Mouse (Mus musculus) lung, postnatal 36 days (tissue): ENCODE data around the gene Kank2.
"Not testable (repeated sequence)": the region's sequence is repeated elsewhere in the genome, so short reads cannot be mapped to it uniquely, and the experiment has no call there.

Experiments used
- DNase-seq: peaks from one replicate; pipeline ENCODE4 v3.0.0; 2022; ENCODE audit warnings: mixed read lengths

Kank2 gene

DNA sequence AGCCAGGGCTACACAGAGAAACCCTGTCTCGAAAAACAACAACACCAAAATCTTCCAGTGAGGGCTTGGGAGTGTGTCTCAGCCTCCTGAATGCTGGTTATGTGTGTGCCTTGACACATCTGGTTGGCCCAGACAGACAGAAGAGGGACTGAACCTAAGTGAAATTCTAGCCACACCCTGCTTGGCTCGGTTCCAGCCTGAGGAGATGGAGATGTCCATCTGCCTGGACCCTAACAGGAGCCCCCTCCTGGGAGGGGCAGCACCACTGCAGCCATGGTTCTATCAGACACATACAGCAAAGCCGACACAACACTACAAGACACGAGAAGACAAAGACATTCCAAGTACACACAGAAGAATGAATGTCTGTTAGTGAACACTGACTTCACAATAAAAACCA lies 19.6 kb upstream of the Kank2 start:
- DNase-seq = no peak

DNA sequence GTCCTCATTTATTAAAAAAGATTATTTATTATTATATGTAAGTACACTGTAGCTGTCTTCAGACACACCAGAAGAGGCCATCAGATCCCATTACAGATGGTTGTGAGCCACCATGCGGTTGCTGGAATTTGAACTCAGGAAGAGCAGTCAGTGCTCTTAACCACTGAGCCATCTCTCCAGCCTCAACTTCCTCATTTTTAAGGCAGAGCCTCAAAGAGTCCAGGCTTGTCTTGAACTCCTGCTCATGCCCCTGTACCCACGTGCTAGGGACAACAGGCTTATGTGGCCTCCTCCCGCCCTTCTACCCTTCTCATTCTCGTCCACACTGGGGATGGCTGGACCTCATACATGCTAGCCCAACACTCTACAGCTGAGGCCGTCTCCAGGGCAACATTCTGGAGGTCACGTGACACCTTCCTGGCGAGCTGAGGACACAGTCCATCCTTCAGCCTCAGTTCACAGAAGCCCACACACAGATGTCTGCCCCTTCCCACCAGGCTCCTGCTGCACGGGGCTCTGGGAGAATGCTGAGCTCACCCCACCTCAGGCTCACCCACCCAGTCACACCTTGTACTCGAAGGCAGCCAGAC lies 18.3 kb upstream of the Kank2 start:
- DNase-seq = no peak

DNA sequence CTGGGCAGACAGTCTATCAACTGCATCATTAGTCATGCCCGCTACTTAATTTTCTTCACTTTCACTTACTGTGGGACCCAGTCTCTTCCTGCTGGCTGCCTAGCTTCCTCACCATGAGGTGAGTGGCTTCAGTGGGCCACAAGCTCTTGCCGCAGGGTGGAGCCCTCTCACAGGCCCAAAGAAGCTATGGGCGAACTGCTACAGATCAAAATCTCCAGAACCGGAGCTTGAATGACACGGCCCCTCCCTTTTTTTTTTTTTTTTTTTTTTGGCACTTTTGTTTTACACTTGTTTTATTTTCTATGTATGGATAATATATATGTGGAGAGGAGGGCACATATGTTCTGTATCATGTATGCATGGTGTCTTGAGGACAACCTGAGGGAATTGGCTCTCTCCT lies 12.6 kb upstream of the Kank2 start:
- DNase-seq = no peak

DNA sequence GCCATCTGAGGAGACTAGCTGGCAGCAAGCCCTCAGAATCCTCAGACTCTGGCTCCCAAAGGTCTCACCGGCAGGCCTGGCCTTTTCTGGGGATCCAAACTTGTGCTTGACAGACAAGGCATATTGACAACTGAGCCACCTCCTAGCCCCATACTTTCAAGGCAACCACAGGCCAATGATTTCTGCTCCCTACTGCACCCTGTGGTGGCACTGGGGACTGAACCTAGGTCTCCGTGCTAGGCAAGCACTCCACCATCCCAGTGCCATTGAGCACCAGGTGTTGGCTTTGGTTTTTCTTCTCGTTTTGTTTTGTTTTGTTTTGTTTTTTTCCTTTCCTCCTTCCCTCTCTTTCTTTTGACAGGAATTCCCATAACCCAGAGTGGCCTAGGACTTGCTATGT lies 10.0 kb upstream of the Kank2 start:
- no peak for DNase-seq

DNA sequence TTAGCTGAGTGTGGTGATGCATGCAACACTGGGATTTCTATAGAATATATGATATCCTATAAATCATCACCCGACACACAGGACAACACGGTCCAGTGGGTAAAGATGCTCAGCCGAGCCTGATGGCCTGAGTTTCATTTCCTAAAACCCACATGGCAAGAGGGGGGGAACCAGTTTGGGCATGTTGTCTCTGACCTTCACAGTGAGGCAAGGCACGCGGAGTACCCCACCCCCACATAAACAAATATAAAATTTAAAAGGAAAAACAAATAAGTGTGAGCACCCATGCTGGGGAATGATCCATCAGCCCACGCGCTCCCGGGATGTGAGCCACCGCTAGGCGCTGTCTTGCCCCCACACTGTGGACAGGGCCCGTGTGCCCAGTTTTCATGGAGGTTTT lies 8.4 kb upstream of the Kank2 start:
- no peak for DNase-seq

DNA sequence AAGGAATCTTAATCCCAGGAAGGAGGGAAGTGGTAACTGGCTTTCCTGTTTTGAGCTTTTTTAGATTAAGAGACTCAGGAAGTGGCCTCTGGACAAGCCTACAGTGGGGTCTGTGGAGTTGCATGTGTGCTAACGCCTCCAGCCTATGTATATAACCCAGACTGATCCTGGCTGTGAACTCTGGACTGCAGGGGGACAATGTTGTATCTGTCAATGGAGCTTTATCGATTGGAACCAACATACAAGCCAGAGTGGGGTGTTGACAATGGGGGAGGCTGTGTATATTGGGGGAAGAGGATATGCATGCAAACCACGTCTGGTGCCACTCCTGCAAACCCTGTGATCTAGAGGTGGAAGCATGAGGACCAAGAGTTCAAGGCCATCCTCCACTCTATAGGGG lies 7.8 kb upstream of the Kank2 start:
- no peak for DNase-seq

DNA sequence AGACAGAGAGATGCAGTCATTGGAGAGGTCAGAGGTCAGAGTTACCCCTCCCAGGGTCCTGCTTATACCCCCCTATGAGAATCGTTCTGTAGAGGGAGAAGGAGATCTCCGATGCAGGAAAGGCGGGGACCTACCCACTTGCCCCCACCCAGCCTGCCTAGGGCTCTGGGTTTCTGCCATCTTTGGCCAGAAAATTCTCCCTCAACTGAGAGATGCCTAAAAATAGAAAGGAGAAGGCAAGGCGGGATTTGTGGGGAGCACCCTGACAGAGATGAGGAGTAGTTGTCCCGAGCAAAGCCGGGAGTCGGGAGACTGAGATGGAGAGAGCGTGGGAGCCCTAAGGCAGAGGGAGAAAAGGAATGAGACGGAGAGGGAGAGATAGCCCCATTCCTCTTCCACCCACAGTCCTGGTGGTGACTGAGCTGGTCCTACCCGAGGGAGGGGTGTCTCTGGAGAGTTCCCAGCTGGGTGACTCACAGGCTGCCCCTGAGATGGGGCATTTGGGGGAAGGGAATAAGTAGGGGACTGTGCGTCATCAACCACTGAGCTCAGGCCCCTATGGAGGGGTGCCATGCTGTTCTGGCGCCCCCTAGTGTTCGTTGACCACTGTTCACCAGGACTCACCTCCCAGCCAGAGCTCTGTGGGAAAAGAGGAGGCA lies 5.6 kb upstream of the Kank2 start:
- peak; percentile 90 for DNase-seq

DNA sequence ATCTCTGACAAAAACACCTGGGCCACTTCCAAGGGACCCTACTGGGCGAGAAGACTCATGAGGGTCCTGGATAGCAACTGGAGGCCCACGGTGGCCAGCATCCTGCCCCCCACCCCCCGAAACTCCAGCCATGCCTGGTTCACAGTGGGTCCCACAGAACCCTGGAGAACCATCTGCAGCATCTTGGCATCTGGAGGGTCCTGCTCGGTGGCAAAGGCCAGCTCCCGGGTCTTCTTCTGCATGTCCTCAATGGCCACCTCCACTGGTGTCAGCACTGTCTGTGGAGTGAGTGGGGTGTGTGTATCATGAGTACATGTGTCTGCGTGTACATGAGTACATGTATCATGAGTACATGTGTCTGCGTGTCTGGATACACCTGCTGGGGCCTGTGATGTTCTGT lies 3.0 kb upstream of the Kank2 start:
- no peak for DNase-seq

DNA sequence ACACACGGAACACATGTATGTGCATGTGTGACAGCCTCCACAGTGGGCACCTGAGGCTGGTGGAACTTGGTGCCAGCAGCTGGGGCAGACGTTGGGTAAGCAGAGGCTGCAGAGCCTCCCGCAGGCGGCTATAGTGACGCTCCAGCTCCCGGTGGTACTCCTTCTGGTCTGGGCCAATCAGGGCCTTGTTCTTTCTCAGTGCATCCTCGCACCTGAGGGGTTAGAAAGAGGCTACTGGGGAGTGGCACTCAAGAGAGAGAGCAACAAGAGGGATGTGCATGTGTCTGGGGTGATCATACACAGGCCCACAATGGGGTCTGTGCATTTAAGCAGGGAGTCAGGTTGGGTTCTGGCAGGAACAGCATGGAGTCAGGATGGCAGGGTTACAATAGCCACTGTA lies 2.6 kb upstream of the Kank2 start:
- DNase-seq = no peak

DNA sequence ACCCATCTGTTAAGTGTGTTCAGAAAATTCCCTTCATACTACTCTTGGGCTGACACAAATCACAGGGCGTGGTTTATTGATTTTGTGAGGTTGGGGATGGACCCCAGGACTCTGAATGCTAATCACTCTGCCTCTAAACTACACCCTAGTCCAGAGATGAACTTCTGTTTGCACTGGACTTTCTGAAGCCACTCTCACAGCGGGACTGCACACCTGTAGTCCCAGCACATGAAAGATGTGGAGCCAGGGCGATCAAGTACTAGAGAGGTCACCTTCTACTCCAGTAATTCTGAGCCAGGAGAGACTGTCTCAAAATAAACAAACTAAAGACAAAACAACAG lies 436 bp upstream of the Kank2 start:
- no peak for DNase-seq

DNA sequence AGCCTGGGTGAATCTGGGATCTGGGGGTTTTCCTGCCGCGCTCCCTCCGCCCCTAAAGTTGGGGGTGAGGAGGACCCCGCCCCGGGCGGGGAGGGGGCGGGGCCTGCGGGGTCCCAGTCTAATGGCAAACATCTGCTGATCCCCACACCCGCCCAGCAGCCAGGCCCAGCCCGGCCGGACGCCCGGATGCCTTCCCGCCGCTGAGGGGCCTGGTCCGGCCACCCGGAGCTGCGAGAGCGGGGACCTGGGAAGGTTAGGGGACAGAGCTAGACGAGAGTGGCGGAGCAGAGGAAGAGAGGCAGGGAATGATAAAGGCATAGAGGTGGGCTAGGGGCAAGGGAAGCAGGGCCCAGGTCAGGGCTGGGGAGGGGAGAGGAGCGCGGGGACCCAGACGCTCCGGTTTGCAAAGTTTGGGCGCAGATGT lies 611 bp downstream of the Kank2 start:
- peak; percentile 73 for DNase-seq

DNA sequence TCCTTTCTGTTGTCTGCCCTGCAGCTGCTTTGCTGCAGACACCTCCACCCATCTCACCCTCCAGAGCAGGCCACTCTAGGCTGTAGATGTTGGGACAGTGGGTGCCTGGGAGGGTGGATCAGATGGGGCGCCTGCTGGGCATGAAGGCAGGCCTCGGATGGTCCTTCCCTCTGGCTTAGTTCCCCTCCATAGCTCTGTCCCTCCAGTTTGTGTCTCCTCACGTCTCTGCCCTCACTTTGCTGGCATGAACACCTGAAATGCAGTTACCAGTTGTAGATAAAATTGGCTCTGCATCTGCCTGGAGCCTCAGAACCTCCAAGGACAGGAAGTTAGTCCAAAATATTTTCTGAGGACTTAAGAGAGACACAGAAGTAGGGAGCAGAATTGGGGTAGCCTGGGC lies 1.6 kb downstream of the Kank2 start:
- no peak for DNase-seq

DNA sequence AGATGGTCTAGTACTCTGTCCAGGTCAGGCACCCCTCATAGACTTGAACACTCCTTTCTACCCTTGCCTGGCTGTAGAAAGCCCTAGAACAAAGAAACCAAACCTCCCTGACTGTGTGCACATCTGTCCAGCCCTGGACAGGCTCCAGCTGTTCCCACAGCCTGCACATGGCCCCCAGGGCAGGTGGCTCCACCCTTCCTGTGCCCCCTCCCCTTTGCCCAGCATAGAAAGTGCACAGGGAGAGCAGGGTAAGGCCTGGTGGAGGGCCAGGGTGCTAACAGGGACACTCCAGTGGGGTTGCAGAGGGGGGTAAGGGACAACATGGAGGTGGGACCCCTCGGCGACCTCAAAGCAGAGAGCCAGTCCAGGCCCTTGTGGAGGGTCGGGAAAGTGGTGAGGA lies 2.3 kb downstream of the Kank2 start:
- DNase-seq = no peak

DNA sequence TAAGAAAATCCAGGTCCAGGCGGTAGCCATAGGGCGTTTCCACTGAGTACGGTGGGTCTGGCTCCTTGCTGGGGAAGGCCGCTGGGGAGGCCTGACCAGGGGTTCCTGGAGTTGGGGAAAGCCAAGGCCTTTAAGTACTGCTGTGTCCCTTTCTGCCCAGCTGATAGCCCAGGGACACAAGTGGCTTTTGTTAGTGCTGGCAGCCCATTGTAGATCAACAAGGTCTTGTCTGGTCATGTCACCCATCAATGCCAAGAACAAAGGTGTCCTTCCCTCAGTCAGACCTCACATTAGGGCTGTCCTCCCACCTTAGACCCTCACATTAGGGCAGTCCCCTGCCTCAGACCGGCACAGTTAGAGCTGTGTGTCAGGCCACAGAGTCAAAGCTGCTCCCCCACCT lies 3.0 kb downstream of the Kank2 start:
- no peak for DNase-seq

DNA sequence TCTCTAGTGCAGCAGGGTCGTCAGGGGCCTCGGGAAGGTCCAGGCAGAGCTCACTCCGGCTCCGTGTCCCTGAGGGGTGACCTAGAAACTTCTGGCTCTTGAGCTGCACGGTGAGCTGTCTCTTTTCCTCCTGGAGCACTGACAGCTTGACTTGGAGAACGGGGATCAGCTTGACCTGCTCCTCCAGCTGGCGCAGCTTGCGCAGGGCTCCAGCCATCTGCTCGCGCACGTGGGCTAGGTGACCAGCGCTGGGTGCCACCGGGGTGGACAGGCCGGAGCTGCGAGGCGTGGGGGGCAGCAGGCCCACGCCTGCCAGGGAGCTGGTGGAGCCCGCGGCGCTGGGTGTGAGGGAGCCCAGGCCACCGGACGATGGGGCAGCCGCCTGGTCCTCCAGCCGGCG lies 3.6 kb downstream of the Kank2 start:
- DNase-seq = no peak

DNA sequence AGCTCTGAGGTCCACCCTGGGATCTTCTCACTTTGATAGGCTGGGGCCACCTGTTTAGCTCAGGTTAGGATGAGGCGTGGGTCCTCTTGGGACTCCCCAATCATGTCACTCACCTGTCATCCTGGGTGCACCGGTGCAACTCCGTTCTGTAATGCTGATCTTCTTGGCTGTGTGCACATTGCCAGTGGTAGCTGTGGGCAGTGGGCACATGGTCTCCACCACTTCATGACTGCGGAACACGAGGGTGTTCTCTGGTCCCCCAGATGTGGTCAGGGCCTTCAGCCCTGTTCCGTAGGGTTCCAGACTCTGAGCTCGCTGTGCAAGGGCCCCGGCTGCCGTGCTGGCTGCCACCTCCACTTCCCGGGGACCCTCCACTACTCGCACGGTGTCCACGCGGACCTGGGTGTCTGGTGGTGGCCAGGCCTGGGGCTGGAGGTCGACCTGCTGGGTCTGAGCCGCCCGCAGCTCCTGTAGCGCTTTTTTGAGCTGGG lies 4.2 kb downstream of the Kank2 start:
- DNase-seq = no peak

DNA sequence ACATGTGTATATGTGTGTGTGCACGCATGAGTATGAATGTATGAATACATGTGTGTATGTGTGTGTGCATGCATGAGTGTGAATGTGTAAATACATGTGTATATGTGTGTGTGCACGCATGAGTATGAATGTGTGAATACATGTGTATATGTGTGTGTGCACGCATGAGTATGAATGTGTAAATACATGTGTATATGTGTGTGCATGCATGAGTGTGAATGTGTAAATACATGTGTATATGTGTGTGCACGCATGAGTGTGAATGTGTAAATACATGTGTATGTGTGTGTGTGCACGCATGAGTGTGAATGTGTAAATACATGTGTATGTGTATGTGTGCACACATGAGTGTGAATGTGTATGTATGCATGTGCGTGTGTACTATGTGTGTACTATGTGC lies 5.0 kb downstream of the Kank2 start:
- DNase-seq = not testable (repeated sequence)

DNA sequence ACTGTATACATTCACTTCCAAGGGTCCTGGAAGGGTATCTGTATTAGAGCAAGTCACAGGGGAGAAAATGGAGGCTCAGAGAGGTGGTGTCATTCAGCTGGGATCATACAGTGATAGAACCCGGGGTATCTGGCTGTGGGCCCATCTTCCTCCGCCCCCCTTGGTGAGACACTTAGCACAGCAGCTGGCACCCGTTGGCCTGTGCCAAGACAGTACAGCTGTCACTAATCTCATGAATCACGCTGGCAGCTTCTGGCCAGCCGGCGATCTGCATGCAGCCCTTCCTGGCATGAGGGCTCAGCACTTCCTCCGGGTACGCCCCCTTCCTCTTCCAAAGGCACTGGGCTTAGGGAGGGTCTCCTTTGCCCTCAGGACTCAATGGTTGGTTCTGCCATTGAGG lies 5.9 kb downstream of the Kank2 start:
- peak; percentile 78 for DNase-seq

DNA sequence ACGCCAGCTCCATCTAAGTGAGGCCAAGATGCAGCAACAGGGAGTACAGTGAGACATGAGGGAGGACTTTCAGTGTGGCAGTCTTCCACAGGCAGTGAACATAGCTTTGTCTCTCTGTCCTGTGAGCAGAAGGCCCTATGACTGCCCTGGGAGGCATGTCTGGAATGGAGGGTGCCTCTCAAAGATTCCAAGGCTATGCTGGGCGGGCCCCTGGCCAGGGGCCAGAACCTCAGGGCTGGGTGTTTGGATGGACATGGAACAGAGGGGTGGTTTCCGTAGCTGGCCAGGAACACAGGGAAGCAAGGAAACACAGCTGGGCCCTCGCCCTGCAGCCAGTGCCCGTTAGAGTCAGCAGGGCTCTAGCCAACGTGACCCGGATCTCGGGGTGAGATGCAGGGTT lies 6.7 kb downstream of the Kank2 start:
- DNase-seq = peak; percentile 91

DNA sequence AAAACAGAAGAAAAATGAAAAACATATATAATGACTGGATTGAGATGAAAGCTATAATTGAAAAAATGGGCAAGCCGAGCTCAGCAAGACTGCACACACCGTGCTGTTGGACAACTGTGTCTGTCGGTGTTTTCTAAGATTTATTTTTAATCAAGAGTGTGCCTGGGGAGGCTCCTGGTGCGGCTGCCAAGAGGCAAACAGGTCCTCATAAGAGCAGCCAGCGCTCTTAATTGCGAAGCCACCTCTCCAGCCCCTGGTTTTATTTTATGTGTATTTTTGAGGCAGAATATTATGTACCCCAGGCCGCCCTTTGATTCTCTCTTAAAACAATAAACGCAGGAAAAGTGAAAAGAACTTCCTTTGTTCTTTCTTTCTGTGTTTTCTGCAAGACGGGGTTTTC lies 10.3 kb downstream of the Kank2 start:
- no peak for DNase-seq

DNA sequence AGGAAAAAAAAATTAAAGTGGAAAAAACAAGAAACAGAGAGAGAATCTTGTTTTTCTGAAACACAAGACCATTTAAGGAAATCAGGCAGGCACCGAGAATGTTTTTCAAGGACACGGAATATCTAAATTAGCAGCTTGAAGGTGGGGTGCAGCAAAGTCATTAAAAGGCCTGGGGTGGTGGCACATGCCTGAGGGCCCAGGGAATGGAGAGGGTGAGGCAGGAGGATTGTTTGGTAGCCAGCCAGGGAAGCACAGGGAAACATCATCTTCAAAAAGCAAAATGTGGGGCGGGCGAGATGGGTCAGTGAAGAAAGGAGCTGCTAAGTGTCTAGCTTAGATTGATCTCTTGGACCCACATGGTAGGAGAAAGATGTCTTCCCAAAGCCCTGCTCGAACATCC lies 10.9 kb downstream of the Kank2 start:
- DNase-seq = no peak

DNA sequence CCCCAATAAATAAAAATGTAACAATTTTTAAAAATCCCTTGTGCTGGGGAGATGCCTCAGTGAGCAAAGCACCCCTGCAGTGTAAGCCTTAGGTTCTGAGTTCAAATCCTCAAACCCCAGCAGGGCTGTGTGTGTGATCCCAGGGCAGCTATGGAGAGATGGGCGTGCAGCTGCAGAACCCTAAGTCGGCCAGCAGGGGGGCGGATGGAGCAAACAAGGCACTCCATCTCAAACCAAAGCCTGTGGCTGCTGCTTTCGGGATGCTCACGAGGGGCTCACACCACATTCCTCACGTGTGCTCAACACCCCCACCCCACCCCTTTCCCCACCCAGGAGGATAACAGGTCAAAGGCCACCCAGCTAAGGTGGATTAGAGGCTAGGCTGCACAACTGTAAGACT lies 11.6 kb downstream of the Kank2 start:
- DNase-seq = peak; percentile 82

DNA sequence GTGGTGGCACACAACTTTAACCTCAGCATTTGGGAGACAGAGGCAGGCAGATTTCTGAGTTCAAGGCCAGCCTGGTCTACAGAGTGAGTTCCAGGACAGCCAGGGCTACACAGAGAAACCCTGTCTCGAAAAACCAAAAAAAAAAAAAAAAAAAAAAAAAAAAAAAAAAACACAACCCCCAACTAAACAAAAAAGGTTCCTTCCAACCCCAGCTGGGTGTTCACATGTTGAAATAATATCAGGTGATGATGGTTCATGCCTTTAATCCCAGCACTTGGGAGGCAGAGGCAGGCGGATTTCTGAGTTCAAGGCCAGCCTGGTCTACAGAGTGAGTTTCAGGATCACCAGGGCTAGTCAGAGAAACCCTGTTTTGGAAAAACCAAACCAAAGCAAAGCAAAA lies 12.2 kb downstream of the Kank2 start:
- DNase-seq = not testable (repeated sequence)

DNA sequence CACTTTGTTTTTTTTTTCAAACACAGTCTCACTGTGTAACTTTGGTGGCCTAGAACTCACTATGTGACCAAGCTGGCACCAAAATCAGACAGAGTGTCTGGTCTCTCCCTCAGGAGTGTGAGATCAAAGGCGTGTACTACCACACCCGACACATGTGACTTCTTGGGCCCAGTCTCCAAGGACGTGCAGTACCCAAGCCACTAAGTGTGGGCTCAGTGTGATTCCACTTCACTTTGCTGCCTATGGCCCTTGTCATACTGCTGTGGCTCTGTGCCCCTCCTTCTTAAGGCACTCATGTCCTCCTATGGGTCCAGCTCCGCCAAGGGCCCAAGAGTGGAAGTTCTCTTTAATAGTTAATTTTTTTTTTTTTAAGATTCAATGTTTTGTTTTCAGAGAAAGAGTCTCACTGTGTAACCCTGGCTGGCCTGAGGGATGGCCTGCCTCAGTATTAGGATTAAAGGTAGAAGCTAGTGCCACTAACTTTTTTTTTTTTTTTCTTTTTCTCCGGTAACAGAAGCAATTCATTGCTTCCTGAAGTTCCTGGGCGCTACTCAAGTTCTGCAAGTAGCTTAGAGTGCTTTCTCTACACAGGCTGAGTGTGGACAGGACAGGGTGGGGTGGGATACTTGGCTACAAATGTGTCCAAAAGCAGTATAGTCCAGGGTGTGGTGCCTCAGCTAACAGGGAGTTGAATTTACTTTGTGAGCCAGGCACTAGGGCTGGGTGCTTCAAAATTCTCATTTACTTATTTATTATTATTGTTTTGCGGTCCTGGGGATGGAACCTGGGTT lies 13.8 kb downstream of the Kank2 start:
- peak; percentile 87 for DNase-seq
